Mouse (Mus musculus) forebrain, embryonic 13.5 days (tissue): ENCODE measurements at regions not wholly inside any gene's neighbourhood (a gene's known extent, or its start where the extent isn't known, plus 50 kb on each side); places are given as distances from the start of the nearest gene placed in this dataset.

ENCODE experiments used
- ATAC-seq: fragments of 200-750 bp; cut with Nextera tagmentation; 2 replicates; pipeline ENCODE4 v1.8.0; 2017
- H3K27ac ChIP-seq: fragments of 300-500 bp; sonication (generic); 2 replicates; pipeline ENCODE4 v1.5.1; 2015; ENCODE audit warnings: inconsistent platforms, mild to moderate bottlenecking, moderate library complexity
- H3K27me3 ChIP-seq: fragments of 300-500 bp; sonication (generic); 2 replicates; pipeline ENCODE4 v1.6.1; 2015; ENCODE audit warnings: mild to moderate bottlenecking, inconsistent platforms
- H3K36me3 ChIP-seq: fragments of 300-500 bp; sonication (generic); 2 replicates; pipeline ENCODE4 v1.6.1; 2015; ENCODE audit warnings: mild to moderate bottlenecking, inconsistent platforms; ENCODE audit not compliant: poor library complexity, severe bottlenecking
- H3K4me1 ChIP-seq: fragments of 300-500 bp; sonication (generic); 2 replicates; pipeline ENCODE4 v1.6.1; 2015; ENCODE audit warnings: inconsistent platforms
- H3K4me2 ChIP-seq: fragments of 300-500 bp; sonication (generic); 2 replicates; pipeline ENCODE4 v1.6.1; 2015; ENCODE audit warnings: inconsistent platforms, mild to moderate bottlenecking, moderate library complexity
- H3K4me3 ChIP-seq: fragments of 300-500 bp; sonication (generic); 2 replicates; pipeline ENCODE4 v1.5.1; 2015; ENCODE audit warnings: mild to moderate bottlenecking, inconsistent platforms
- H3K9ac ChIP-seq: fragments of 300-500 bp; sonication (generic); 2 replicates; pipeline ENCODE4 v1.6.1; 2015; ENCODE audit warnings: mild to moderate bottlenecking, inconsistent platforms
- H3K9me3 ChIP-seq: fragments of 300-500 bp; sonication (generic); replicated peaks from 2 replicates; pipeline ENCODE4 v1.6.1; 2016; ENCODE audit warnings: inconsistent platforms
- WGBS: fragments of 180-500 bp; shearing (Covaris S2); methylation state at CpG from one replicate; pipeline ENCODE4 v1.1.7; 2015; 5-methylcytosine and 5-hydroxymethylcytosine counted together

DNA sequence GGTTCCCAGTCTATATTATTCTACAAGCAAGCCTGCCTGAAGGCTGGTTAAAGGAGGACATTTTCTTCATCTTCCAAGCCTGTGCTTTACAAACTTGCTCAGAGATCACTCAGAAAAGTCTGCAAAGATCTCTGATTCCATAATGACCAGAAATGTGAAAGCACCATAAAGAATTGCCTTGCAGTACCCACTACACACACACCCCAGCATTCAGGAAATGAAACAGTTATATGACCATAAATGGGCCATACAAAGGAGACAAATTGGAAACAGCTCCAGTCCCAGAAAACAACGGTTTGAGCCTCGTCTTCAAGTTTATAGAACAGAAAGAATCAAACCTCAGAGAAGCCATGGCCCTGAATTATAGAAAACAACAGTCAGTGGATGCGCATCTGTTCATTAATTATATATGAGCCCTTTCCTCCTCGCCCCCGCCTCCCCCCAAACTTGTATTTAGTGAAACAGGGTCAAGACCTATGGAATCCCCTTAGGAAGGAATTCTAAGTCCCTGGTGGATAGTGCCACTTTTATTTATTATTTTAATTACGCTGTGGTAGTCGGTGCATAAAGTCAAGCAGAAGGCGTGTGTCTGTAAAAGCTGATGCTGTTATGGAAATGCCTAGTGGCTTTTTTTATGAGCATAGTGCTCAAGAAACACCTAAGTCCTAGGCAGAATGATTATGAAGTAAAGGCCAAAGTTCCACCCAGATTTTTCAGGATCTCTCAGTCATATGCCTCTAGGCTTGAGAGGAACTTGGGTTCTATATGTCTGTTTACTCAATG is 266.6 kb upstream of the Ldb2 start:
- Histone ChIP-seq H3K27me3 (no peaks in the 10 kb centered on the region), H3K27ac (no peak overlapping the region), H3K9ac (no peak overlapping the region), H3K4me2 (no peak overlapping the region), H3K36me3 (no peaks in the 10 kb centered on the region), H3K4me3 (no peak overlapping the region), H3K4me1 (0 out of 2 replicates have a peak, but pooled peaks cover 6% of the 10 kb centered on the region), H3K9me3 (no peaks in the 10 kb centered on the region)
- ATAC-seq: no peak
- 87% methylated on average over 8 of the region's 8 CpGs for WGBS

DNA sequence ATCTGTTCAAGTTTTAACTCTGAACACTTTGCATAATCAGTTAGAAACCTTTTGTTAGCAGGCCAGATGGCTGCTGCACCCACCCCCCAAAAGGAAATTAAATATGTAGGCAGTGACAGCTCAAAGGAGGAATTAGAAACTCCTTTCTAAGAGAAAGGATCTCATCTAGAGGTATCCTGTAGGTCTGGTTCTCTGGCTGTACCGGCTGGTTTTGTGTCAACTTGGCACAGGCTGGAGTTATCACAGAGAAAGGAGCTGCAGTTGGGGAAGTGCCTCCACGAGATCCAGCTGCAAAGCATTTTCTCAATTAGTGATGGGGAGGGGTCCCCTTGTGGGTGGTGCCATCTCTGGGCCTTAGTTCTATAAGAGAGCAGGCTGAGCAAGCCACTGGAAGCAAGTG is 263.1 kb upstream of the Ldb2 start:
- Histone ChIP-seq H3K4me3 (no peak overlapping the region), H3K27me3 (no peaks in the 10 kb centered on the region), H3K27ac (no peak overlapping the region; the same call in 1 of the 2 replicates), H3K4me1 (0 out of 2 replicates have a peak, but pooled peaks cover 6% of the 10 kb centered on the region), H3K36me3 (no peaks in the 10 kb centered on the region), H3K4me2 (no peak overlapping the region), H3K9me3 (no peaks in the 10 kb centered on the region), H3K9ac (no peak overlapping the region)
- ATAC-seq: peak; percentile 62
- WGBS: 9% methylated on average over 2 of the region's 2 CpGs

- Histone ChIP-seq H3K9ac (no peak overlapping the region), H3K4me2 (no peak overlapping the region), H3K4me3 (no peak overlapping the region), H3K27me3 (no peaks in the 10 kb centered on the region), H3K4me1 (no peaks in the 10 kb centered on the region), H3K9me3 (no peaks in the 10 kb centered on the region), H3K27ac (no peak overlapping the region), H3K36me3 (no peaks in the 10 kb centered on the region)
- 81% methylated on average over 4 of the region's 4 CpGs for WGBS
- no peak for ATAC-seq
These were observed 255.9 kb upstream of the Ldb2 start for GRCm38 (mm10) chr5:45055276-45055959.

GRCm38 (mm10) chr5:45049410-45049809 is 249.9 kb upstream of the Ldb2 start:
- no peak for ATAC-seq
- H3K4me1 ChIP-seq: no peaks in the 10 kb centered on the region
- no peak overlapping the region for H3K9ac ChIP-seq
- no peaks in the 10 kb centered on the region for H3K9me3 ChIP-seq
- no peaks in the 10 kb centered on the region for H3K27me3 ChIP-seq
- H3K4me2 ChIP-seq: no peak overlapping the region
- H3K36me3 ChIP-seq: no peaks in the 10 kb centered on the region
- H3K4me3 ChIP-seq: no peak overlapping the region
- no peak overlapping the region for H3K27ac ChIP-seq

DNA sequence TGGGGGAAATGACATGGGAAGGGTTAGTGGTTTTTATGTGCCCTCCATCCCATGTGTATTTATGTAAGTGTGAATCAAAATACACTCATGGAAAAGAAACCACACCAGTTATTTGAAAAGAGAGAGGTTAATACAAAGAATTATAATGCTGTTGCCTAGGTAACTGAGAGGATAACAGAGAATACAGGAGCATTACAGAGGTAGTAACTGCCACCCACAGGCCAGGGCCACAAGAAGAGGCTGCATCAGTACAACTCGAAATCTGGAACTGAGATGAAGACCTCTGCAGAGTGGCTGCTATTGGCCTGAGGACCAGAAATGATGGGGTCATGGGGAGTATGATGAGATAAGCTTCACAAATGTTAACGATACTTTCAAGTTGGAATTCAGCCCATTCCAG is 243.4 kb upstream of the Ldb2 start:
- WGBS: 80% methylated on average over 2 of the region's 2 CpGs
- no peak overlapping the region for H3K4me2 ChIP-seq
- H3K27ac ChIP-seq: no peak overlapping the region
- no peak overlapping the region for H3K4me3 ChIP-seq
- no peak for ATAC-seq
- no peaks in the 10 kb centered on the region for H3K4me1 ChIP-seq
- no peaks in the 10 kb centered on the region for H3K27me3 ChIP-seq
- no peak overlapping the region for H3K9ac ChIP-seq
- no peaks in the 10 kb centered on the region for H3K9me3 ChIP-seq
- H3K36me3 ChIP-seq: no peaks in the 10 kb centered on the region

DNA sequence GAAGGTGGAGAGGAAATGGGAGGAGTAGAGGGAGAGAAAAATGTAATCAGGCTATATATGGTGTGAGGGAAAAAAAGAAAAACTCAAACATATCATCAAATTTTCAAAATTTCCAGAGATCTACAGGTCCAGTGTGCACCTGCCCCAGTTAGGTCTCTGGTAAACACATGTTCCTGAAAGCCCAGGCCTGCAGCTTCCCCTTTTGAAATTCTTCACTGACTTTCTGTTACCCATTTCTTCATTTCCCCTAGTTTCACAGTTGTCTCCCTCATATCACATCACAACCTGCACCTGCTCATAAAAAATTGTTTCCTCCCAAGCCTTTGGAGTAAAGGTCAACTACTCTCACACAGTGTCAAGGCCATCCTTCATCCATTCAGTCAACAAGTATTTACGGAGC is 236.9 kb upstream of the Ldb2 start:
- Histone ChIP-seq H3K4me3 (no peak overlapping the region), H3K27me3 (no peaks in the 10 kb centered on the region), H3K27ac (no peak overlapping the region), H3K36me3 (no peaks in the 10 kb centered on the region), H3K4me1 (no peaks in the 10 kb centered on the region), H3K4me2 (no peak overlapping the region), H3K9ac (no peak overlapping the region), H3K9me3 (no peaks in the 10 kb centered on the region)
- no peak for ATAC-seq
- WGBS: 91% methylated on average over 1 of the region's 1 CpGs

GRCm38 (mm10) chr5:45033146-45033545 is 233.7 kb upstream of the Ldb2 start:
- Histone ChIP-seq H3K4me2 (no peak overlapping the region), H3K4me3 (no peak overlapping the region), H3K27ac (no peak overlapping the region), H3K27me3 (no peaks in the 10 kb centered on the region), H3K4me1 (no peaks in the 10 kb centered on the region), H3K36me3 (no peaks in the 10 kb centered on the region), H3K9ac (no peak overlapping the region), H3K9me3 (no peaks in the 10 kb centered on the region)
- 79% methylated on average over 1 of the region's 1 CpGs for WGBS
- ATAC-seq: no peak

- ATAC-seq: no peak
- Histone ChIP-seq H3K4me3 (no peak overlapping the region), H3K9me3 (no peaks in the 10 kb centered on the region), H3K9ac (no peak overlapping the region), H3K27me3 (no peaks in the 10 kb centered on the region), H3K4me2 (no peak overlapping the region), H3K27ac (no peak overlapping the region), H3K4me1 (no peaks in the 10 kb centered on the region), H3K36me3 (no peaks in the 10 kb centered on the region)
- WGBS: 32% methylated on average over 3 of the region's 3 CpGs
These were observed 228.4 kb upstream of the Ldb2 start for GRCm38 (mm10) chr5:45027876-45028275.

DNA sequence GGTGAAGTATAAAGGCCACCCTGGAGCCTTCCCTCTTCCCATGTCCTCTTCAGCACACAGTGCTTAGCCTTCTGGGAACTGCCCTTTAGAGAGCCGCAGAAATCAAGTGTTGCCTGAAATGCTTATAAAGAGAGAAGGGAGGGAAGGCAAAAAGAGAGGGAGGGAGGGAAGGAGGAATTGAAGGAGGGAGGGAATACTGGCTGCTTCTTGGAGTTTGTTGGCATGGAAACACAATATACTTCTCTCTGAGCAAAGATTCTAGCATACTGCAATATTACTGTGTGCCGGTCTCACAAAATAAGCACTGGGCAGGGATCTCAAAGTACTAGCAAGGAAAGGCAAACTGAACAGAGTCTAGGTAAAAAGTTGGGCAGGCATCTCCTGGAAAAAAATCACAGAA is 225.9 kb upstream of the Ldb2 start:
- Histone ChIP-seq H3K4me2 (no peak overlapping the region), H3K9ac (no peak overlapping the region), H3K36me3 (no peaks in the 10 kb centered on the region), H3K4me3 (no peak overlapping the region), H3K4me1 (no peaks in the 10 kb centered on the region), H3K9me3 (no peaks in the 10 kb centered on the region), H3K27me3 (no peaks in the 10 kb centered on the region), H3K27ac (no peak overlapping the region)
- 85% methylated on average over 2 of the region's 2 CpGs for WGBS
- no peak for ATAC-seq

- no peaks in the 10 kb centered on the region for H3K27me3 ChIP-seq
- H3K4me1 ChIP-seq: peaks cover 7% of the 10 kb centered on the region
- peak; percentile 93 for ATAC-seq
- H3K4me2 ChIP-seq: no peak overlapping the region
- no peak overlapping the region for H3K9ac ChIP-seq
- H3K36me3 ChIP-seq: no peaks in the 10 kb centered on the region
- H3K27ac ChIP-seq: no peak overlapping the region
- H3K9me3 ChIP-seq: no peaks in the 10 kb centered on the region
- H3K4me3 ChIP-seq: no peak overlapping the region
- 7% methylated on average over 2 of the region's 2 CpGs for WGBS
These were observed 208.4 kb upstream of the Ldb2 start for GRCm38 (mm10) chr5:45007930-45008329.

DNA sequence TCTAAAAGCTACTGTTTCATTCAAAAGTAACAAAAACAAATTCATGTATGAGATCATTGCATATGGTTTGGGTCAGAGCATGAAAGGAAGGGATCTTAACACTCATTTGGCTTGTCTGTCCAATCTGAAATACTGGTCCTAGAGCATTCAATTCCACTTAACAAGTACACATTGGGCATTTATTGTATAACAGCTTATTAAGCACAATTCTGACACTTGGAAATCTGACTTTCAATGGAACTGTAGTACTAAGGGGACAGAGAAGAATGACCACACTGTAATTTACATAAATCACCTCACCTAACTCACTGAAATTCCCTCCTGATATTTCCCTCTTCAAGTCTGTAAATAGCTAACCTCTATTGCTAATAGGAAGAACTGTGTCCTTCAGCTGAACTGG is 201.5 kb upstream of the Ldb2 start:
- Histone ChIP-seq H3K27ac (no peak overlapping the region), H3K4me1 (no peaks in the 10 kb centered on the region), H3K9ac (no peak overlapping the region), H3K9me3 (no peaks in the 10 kb centered on the region), H3K4me2 (no peak overlapping the region), H3K27me3 (no peaks in the 10 kb centered on the region), H3K36me3 (no peaks in the 10 kb centered on the region), H3K4me3 (no peak overlapping the region)
- ATAC-seq: peak; percentile 43; the same call in 1 of the 2 replicates

- no peak for ATAC-seq
- H3K27me3 ChIP-seq: no peaks in the 10 kb centered on the region
- no peaks in the 10 kb centered on the region for H3K9me3 ChIP-seq
- H3K4me1 ChIP-seq: no peaks in the 10 kb centered on the region
- no peak overlapping the region for H3K9ac ChIP-seq
- H3K4me3 ChIP-seq: no peak overlapping the region
- H3K36me3 ChIP-seq: no peaks in the 10 kb centered on the region
- 92% methylated on average over 3 of the region's 3 CpGs for WGBS
- H3K27ac ChIP-seq: no peak overlapping the region
- no peak overlapping the region for H3K4me2 ChIP-seq
These were observed 199.6 kb upstream of the Ldb2 start for GRCm38 (mm10) chr5:44999032-44999431.
